Mouse (Mus musculus): Measurements from ENCODE around the gene Igf1r. TPM values are rescaled to one million over a fixed set of nuclear protein-coding genes. Genes with fewer than 3 reads are reported as not detected.

Igf1r gene
- polyA plus RNA-seq, 1 experiment from 2014 or later, result 19.7 TPM

DNA sequence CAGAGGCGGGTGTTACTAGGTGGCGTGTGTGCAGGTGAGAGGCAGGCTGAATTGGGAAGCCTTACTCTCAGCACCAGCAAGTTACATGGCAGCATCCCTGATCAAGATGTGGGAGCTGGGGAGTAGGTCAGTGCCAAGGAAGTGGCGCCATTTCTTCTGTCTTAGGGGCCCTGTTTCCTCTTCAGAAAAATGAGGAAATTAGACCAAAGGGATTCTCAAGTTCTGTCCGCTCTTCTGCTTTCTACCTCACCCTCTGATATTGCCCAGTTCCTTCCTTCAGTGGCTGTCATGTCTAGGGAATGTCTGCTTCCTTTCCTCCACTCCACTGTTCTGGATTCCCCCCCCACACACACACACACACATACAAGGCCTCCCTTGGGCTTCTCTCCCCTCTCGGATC is 48.6 kb downstream of the Igf1r start:
- Histone ChIP-seq H3K4me1 (ENCODE audit: insufficient read depth) (peaks cover 16% of the 10 kb centered on the region), H3K4me3 (ENCODE audit: low read depth, low read length) (no peak overlapping the region), H3K9me3 (ENCODE audit: low read depth, low read length) (no peaks in the 10 kb centered on the region), H3K9ac (no peak overlapping the region), H3K4me2 (no peak overlapping the region), H3K27me3 (ENCODE audit: insufficient read depth, low read length) (no peaks in the 10 kb centered on the region), H3K27ac (ENCODE audit: low read depth) (no peak overlapping the region), H3K36me3 (ENCODE audit: insufficient read depth) (peaks cover 20% of the 10 kb centered on the region)
- no peak for ATAC-seq (ENCODE audit: insufficient read depth)
- DNase-seq, result no peak
- no peak for TF ChIP-seq CTCF (IDR thresholded peaks at IDR 0.05; ENCODE audit: low read depth)
- 89% methylated on average over 5 of the region's 5 CpGs for WGBS

DNA sequence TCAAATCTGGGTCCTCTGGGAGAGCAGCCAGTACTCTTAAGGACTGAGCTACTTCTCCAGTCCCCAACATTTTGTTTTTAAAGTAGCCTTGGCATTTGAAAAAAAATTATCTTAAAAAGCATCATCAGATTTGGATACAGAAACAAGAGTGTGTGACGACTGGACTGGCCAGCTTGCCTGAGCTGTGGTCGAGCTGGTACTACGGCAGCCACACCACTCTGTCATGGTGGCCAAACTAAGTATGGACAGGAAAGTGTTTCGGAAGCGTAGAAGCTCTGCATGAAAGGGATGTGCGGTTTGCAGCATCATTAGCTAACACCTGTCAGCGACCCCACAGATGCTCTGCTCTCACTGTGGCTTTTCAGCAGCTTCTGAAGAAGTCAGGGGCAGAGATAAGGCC is 53.4 kb downstream of the Igf1r start:
- Histone ChIP-seq H3K36me3 (ENCODE audit: insufficient read depth) (peaks cover 42% of the 10 kb centered on the region), H3K9me3 (ENCODE audit: low read depth, low read length) (no peaks in the 10 kb centered on the region), H3K4me2 (no peak overlapping the region), H3K27me3 (ENCODE audit: insufficient read depth, low read length) (no peaks in the 10 kb centered on the region), H3K4me3 (ENCODE audit: low read depth, low read length) (no peak overlapping the region), H3K9ac (no peak overlapping the region), H3K4me1 (ENCODE audit: insufficient read depth) (peaks cover 9% of the 10 kb centered on the region), H3K27ac (ENCODE audit: low read depth) (no peak overlapping the region)
- no peak for ATAC-seq (ENCODE audit: insufficient read depth)
- DNase-seq, result no peak
- TF ChIP-seq CTCF (IDR thresholded peaks at IDR 0.05; ENCODE audit: low read depth), result no peak
- 79% methylated on average over 7 of the region's 7 CpGs for WGBS

DNA sequence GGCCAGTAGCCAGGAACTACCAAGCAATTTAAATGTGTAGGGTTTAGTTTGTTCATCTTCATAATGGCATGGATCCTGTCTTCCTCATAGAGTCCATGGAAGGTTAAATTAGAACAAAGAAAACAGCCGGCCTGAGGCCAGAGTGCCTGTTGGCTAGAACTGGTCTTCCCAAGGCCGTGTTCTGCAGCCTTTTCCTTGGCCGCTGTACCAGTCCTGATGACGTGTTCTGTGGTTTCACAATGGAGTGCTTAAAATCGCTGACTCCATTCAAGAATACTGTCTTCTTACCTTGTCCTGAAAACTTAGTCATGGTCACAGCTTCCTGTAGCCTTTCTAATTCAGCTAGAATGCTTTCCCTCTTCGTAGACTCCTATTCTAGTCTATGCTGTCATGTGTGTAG is 53.9 kb downstream of the Igf1r start:
- Histone ChIP-seq H3K9me3 (ENCODE audit: low read depth, low read length) (no peaks in the 10 kb centered on the region), H3K4me2 (no peak overlapping the region), H3K4me1 (ENCODE audit: insufficient read depth) (peaks cover 9% of the 10 kb centered on the region), H3K27me3 (ENCODE audit: insufficient read depth, low read length) (no peaks in the 10 kb centered on the region), H3K27ac (ENCODE audit: low read depth) (no peak overlapping the region), H3K9ac (no peak overlapping the region), H3K4me3 (ENCODE audit: low read depth, low read length) (no peak overlapping the region), H3K36me3 (ENCODE audit: insufficient read depth) (peaks cover 42% of the 10 kb centered on the region)
- no peak for ATAC-seq (ENCODE audit: insufficient read depth)
- no peak for TF ChIP-seq CTCF (IDR thresholded peaks at IDR 0.05; ENCODE audit: low read depth)
- DNase-seq, result no peak
- 82% methylated on average over 6 of the region's 6 CpGs for WGBS

DNA sequence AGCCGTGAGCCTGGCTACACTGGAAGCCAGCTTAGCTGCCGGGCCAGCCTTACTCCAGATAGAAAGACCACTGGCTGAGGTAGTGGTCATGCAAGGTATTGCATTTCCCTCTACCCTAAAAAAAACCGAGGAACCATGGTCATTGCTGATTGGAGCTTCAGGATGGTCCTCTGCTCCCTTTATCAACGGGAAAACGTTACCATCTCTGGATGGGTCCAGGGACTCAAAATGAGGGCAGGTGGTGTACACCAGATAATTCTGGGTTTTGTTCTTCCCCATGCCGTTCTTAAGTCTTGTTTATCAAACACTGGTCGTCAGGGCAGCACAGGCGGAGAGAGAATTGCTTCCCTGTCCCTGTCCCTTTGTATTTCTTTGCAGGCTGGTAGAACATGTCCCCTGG is 57.0 kb downstream of the Igf1r start:
- peak; percentile 15; the same call in 1 of the 2 replicates for TF ChIP-seq CTCF (IDR thresholded peaks at IDR 0.05; ENCODE audit: low read depth)
- Histone ChIP-seq H3K9ac (no peak overlapping the region), H3K9me3 (ENCODE audit: low read depth, low read length) (no peaks in the 10 kb centered on the region), H3K4me2 (no peak overlapping the region), H3K27me3 (ENCODE audit: insufficient read depth, low read length) (no peaks in the 10 kb centered on the region), H3K36me3 (ENCODE audit: insufficient read depth) (peaks cover 27% of the 10 kb centered on the region; the same call in 1 of the 2 replicates), H3K4me3 (ENCODE audit: low read depth, low read length) (no peak overlapping the region), H3K4me1 (ENCODE audit: insufficient read depth) (peaks cover 24% of the 10 kb centered on the region), H3K27ac (ENCODE audit: low read depth) (peak overlapping the region; percentile 13; the same call in 1 of the 2 replicates)
- 69% methylated on average over 8 of the region's 8 CpGs for WGBS
- DNase-seq (no peak), ATAC-seq (ENCODE audit: insufficient read depth) (no peak)

DNA sequence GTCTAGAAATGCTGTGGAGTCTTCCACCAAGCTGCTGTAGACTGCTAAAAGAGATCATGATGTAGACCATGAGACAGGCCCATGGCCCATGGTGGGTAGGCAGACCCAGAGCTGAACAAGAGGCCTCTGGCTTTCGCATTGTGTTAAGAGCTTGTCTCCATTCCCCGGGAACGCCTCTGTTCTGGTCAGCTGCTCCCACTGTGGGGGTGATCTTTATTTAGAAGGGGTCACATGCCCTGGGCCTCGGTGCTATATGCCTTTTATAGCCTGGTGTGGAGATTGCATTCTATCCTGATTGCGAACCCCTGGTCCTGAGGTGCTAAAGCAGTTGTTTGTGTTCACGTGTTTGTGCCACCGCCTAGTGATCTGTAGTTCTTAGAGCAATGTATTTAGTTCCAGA is 57.5 kb downstream of the Igf1r start:
- WGBS, result 76% methylated on average over 7 of the region's 7 CpGs
- Histone ChIP-seq H3K27me3 (ENCODE audit: insufficient read depth, low read length) (no peaks in the 10 kb centered on the region), H3K4me2 (no peak overlapping the region), H3K9ac (no peak overlapping the region), H3K4me3 (ENCODE audit: low read depth, low read length) (no peak overlapping the region), H3K36me3 (ENCODE audit: insufficient read depth) (peaks cover 22% of the 10 kb centered on the region; the same call in 1 of the 2 replicates), H3K27ac (ENCODE audit: low read depth) (no peak overlapping the region; the same call in 1 of the 2 replicates), H3K4me1 (ENCODE audit: insufficient read depth) (peaks cover 24% of the 10 kb centered on the region), H3K9me3 (ENCODE audit: low read depth, low read length) (no peaks in the 10 kb centered on the region)
- ATAC-seq (ENCODE audit: insufficient read depth) (no peak), DNase-seq (no peak)
- no peak for TF ChIP-seq CTCF (IDR thresholded peaks at IDR 0.05; ENCODE audit: low read depth)

DNA sequence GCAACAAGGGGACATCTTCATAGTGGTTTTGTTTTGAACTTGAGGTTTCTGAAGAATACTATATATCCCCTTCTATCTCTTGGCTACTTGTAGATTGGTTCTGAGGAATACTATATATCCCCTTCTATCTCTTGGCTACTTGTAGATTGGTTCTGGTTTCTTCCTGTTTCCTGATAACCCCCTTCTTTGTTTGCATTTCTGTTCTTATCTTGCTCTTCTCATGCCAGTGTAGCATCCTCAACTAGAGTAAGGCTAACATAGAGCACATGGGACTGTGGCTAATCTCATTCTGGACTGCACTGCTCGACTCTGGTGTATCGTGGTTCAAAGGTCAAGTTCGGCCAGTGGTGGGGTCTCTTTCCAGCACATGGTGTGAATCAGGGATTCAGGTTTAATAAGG is 58.2 kb downstream of the Igf1r start:
- H3K27ac ChIP-seq (ENCODE audit: low read depth), result 0 out of 2 replicates have a peak overlapping the region, but pooled peaks have one; percentile 20
- no peak for DNase-seq
- H3K27me3 ChIP-seq (ENCODE audit: insufficient read depth, low read length), result no peaks in the 10 kb centered on the region
- peaks cover 24% of the 10 kb centered on the region for H3K4me1 ChIP-seq (ENCODE audit: insufficient read depth)
- WGBS, result 53% methylated on average over 3 of the region's 3 CpGs
- H3K4me2 ChIP-seq, result no peak overlapping the region
- H3K9ac ChIP-seq, result no peak overlapping the region
- no peak for TF ChIP-seq CTCF (IDR thresholded peaks at IDR 0.05; ENCODE audit: low read depth)
- H3K9me3 ChIP-seq (ENCODE audit: low read depth, low read length), result peaks cover 3% of the 10 kb centered on the region; the same call in 1 of the 2 replicates
- H3K4me3 ChIP-seq (ENCODE audit: low read depth, low read length), result no peak overlapping the region
- H3K36me3 ChIP-seq (ENCODE audit: insufficient read depth), result peaks cover 22% of the 10 kb centered on the region; the same call in 1 of the 2 replicates
- ATAC-seq (ENCODE audit: insufficient read depth), result no peak

DNA sequence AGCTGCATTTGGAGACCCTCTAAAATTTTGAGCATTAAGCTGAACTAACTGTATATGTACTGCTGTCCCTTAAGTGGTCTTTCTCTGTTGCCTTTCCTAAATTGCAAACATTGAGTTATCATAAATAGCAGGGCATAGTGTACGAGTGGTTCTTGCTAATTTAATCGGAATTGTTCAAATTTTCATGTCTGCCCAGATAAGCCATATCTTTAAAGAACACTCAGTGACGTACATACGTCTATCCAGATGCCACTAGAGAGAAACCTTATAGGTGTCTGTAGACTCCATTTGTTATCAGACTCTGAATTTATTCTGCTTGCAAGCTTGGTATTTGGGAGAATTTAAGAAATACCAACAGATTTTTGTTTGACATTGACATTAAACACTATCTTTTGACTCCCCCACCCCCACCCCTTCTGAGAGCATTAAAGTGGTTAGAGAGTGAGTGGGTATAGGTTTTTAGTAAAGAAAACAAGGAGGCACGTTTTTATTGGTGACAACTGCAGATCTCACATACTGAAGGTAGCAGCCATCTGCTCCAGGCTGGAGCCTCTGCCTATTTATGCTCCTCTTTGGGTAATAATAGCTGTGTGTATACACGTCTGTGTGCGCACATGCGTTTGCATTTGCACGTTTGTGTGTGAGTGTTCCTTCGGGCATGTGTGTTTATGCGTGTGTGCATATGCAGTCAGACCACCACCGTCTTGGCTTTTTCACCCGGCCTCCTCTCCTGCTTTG is 58.9 kb downstream of the Igf1r start:
- H3K27ac ChIP-seq (ENCODE audit: low read depth), result 0 out of 2 replicates have a peak overlapping the region, but pooled peaks have one; percentile 20
- peaks cover 25% of the 10 kb centered on the region for H3K4me1 ChIP-seq (ENCODE audit: insufficient read depth)
- H3K27me3 ChIP-seq (ENCODE audit: insufficient read depth, low read length), result no peaks in the 10 kb centered on the region
- no peak overlapping the region for H3K4me3 ChIP-seq (ENCODE audit: low read depth, low read length)
- TF ChIP-seq CTCF (IDR thresholded peaks at IDR 0.05; ENCODE audit: low read depth), result no peak
- peaks cover 22% of the 10 kb centered on the region; the same call in 1 of the 2 replicates for H3K36me3 ChIP-seq (ENCODE audit: insufficient read depth)
- DNase-seq, result no peak
- H3K9ac ChIP-seq, result no peak overlapping the region
- no peak for ATAC-seq (ENCODE audit: insufficient read depth)
- 71% methylated on average over 13 of the region's 13 CpGs for WGBS
- H3K9me3 ChIP-seq (ENCODE audit: low read depth, low read length), result peaks cover 4% of the 10 kb centered on the region; the same call in 1 of the 2 replicates
- no peak overlapping the region for H3K4me2 ChIP-seq
